15 mouse cellular contexts compared by ENCODE assay signal in genomic region chr2:69629215-69629614, GRCm38 (mm10). TPM values are rescaled to one million over a fixed set of nuclear protein-coding genes. Genes with fewer than 3 reads are reported as not detected.
DNase-seq lines count a peak whose midpoint lies in the region; ATAC-seq and TF ChIP-seq lines count a peak whose summit lies in the region.
"Had no signal": no experiment of that assay in that cellular context is flagged by ENCODE, and none has a peak within 500 bp of the region (broad histone marks: within the 10 kb centered on the region; RNA-seq: fewer than 3 reads in every experiment).

No protein-coding gene starts in this region.

- peak overlapping the region; percentile 1; the same call in 1 of the 2 replicates for H3K4me2 ChIP-seq in forebrain, postnatal 0 days (ENCODE audit: low read depth)
- H3K4me2 ChIP-seq in forebrain, embryonic 12.5 days, result no peak overlapping the region
- peak overlapping the region; percentile 49 for H3K4me2 ChIP-seq in neural tube, embryonic 15.5 days
- no peak overlapping the region for H3K4me2 ChIP-seq in midbrain, embryonic 15.5 days
- H3K4me2 ChIP-seq: lung, embryonic 15.5 days had no signal

- H3K4me3 ChIP-seq in forebrain, postnatal 0 days (ENCODE audit: low read depth, low read length), result no peak overlapping the region
- no peak overlapping the region for H3K4me3 ChIP-seq in forebrain, embryonic 12.5 days (replicated peaks)
- peak overlapping the region; percentile 14; the same call in 1 of the 2 replicates for H3K4me3 ChIP-seq in neural tube, embryonic 15.5 days (replicated peaks)
- no peak overlapping the region for H3K4me3 ChIP-seq in midbrain, embryonic 15.5 days
- H3K4me3 ChIP-seq: layer of hippocampus, adult 2 months; lung, embryonic 15.5 days had no signal

- ATAC-seq in forebrain, postnatal 0 days, result no peak
- ATAC-seq in forebrain, embryonic 12.5 days (ENCODE audit: low FRiP score), result no peak
- peak; percentile 61 for ATAC-seq in neural tube, embryonic 15.5 days (ENCODE audit: low FRiP score)
- ATAC-seq in midbrain, embryonic 15.5 days (replicated peaks), result no peak
- ATAC-seq: CD4-positive, CD25-positive, alpha-beta regulatory T cell, adult 4 months had no signal

- no peak for DNase-seq in forebrain, postnatal 0 days
- DNase-seq in lung, postnatal 25 days (ENCODE audit: low spot score), result peak; percentile 24
- DNase-seq in lung, postnatal 10 days, result no peak
- DNase-seq in brain, embryonic 14.5 days (ENCODE audit: low read depth), result peak; percentile 16
- no peak for DNase-seq in layer of hippocampus, adult 11-12 months (ENCODE audit: low spot score)
- DNase-seq: heart, adult 18-20 months; heart, postnatal 4 days; retina, postnatal 1 day had no signal

- WGBS in forebrain, postnatal 0 days, result 54% methylated on average over 17 of the region's 17 CpGs
- 77% methylated on average over 17 of the region's 17 CpGs for WGBS in forebrain, embryonic 12.5 days
- 26% methylated on average over 17 of the region's 17 CpGs for WGBS in neural tube, embryonic 15.5 days
- 77% methylated on average over 17 of the region's 17 CpGs for WGBS in midbrain, embryonic 15.5 days

- no peaks in the 10 kb centered on the region for H3K36me3 ChIP-seq in forebrain, postnatal 0 days (ENCODE audit: insufficient read depth)
- no peaks in the 10 kb centered on the region for H3K36me3 ChIP-seq in forebrain, embryonic 12.5 days (replicated peaks)
- H3K36me3 ChIP-seq in neural tube, embryonic 15.5 days, result no peaks in the 10 kb centered on the region
- no peaks in the 10 kb centered on the region for H3K36me3 ChIP-seq in midbrain, embryonic 15.5 days (replicated peaks)
- H3K36me3 ChIP-seq: lung, embryonic 15.5 days had no signal

- no peak overlapping the region for H3K9ac ChIP-seq in forebrain, postnatal 0 days
- no peak overlapping the region for H3K9ac ChIP-seq in forebrain, embryonic 12.5 days
- no peak overlapping the region for H3K9ac ChIP-seq in neural tube, embryonic 15.5 days (replicated peaks)
- no peak overlapping the region for H3K9ac ChIP-seq in midbrain, embryonic 15.5 days
- H3K9ac ChIP-seq: lung, embryonic 15.5 days had no signal

- H3K27ac ChIP-seq in forebrain, postnatal 0 days (ENCODE audit: low read depth, low read length), result no peak overlapping the region
- no peak overlapping the region for H3K27ac ChIP-seq in forebrain, embryonic 12.5 days
- H3K27ac ChIP-seq in neural tube, embryonic 15.5 days (replicated peaks), result no peak overlapping the region
- no peak overlapping the region for H3K27ac ChIP-seq in midbrain, embryonic 15.5 days
- H3K27ac ChIP-seq: layer of hippocampus, adult 2 months; lung, embryonic 15.5 days had no signal

- no peak for TF ChIP-seq CTCF in forebrain, postnatal 0 days (IDR thresholded peaks at IDR 0.05; ENCODE audit: low read depth)
- no peak for TF ChIP-seq CTCF in brain, embryonic 14.5 days (IDR thresholded peaks at IDR 0.05; ENCODE audit: borderline replicate concordance, extremely low read depth, insufficient read depth, insufficient read length)

- no peak for TF ChIP-seq POLR2A in brain, embryonic 14.5 days (IDR thresholded peaks at IDR 0.05; ENCODE audit: borderline replicate concordance, extremely low read depth, insufficient read depth, insufficient read length, poor library complexity, severe bottlenecking)

- no peaks in the 10 kb centered on the region for H3K9me3 ChIP-seq in forebrain, postnatal 0 days (ENCODE audit: low read length)
- 0 out of 2 replicates have a peak, but pooled peaks cover 4% of the 10 kb centered on the region for H3K9me3 ChIP-seq in forebrain, embryonic 12.5 days
- H3K9me3 ChIP-seq in neural tube, embryonic 15.5 days (replicated peaks), result no peaks in the 10 kb centered on the region
- no peaks in the 10 kb centered on the region for H3K9me3 ChIP-seq in midbrain, embryonic 15.5 days
- H3K9me3 ChIP-seq: lung, embryonic 15.5 days had no signal

- no peaks in the 10 kb centered on the region for H3K4me1 ChIP-seq in forebrain, postnatal 0 days (ENCODE audit: insufficient read depth)
- no peaks in the 10 kb centered on the region for H3K4me1 ChIP-seq in forebrain, embryonic 12.5 days
- peaks cover 5% of the 10 kb centered on the region for H3K4me1 ChIP-seq in neural tube, embryonic 15.5 days
- H3K4me1 ChIP-seq in midbrain, embryonic 15.5 days, result no peaks in the 10 kb centered on the region

- no peaks in the 10 kb centered on the region; the same call in 1 of the 2 replicates for H3K27me3 ChIP-seq in forebrain, postnatal 0 days (ENCODE audit: insufficient read depth, low read length)
- peaks cover 4% of the 10 kb centered on the region; the same call in 1 of the 2 replicates for H3K27me3 ChIP-seq in forebrain, embryonic 12.5 days
- peaks cover 4% of the 10 kb centered on the region; the same call in 1 of the 2 replicates for H3K27me3 ChIP-seq in neural tube, embryonic 15.5 days (replicated peaks)
- H3K27me3 ChIP-seq in midbrain, embryonic 15.5 days (replicated peaks), result peaks cover 5% of the 10 kb centered on the region; the same call in 1 of the 2 replicates
- H3K27me3 ChIP-seq: lung, embryonic 15.5 days had no signal

RNA-seq across cellular contexts. Expression of gene Bbs5, which starts 17.8 kb away (rescaled TPM):
- 22.7 and 34.4 TPM in 2 replicates for total RNA-seq in forebrain, postnatal 0 days (2014; rRNA removed)
- 17.9 and 23.4 TPM in 2 replicates for polyA plus RNA-seq in forebrain, postnatal 0 days (2015; fragmentation: Nextera tagmentation; extraction: Ambion mirVana)
- polyA plus RNA-seq in forebrain, embryonic 12.5 days (2016; fragmentation: Nextera tagmentation; extraction: Ambion mirVana), result 15.9 and 16.8 TPM in 2 replicates
- polyA plus RNA-seq in brain, embryonic 14.5 days (2012; rRNA removed), result 18.8 and 19.5 TPM in 2 replicates
- polyA plus RNA-seq in neural tube, embryonic 15.5 days (2015; fragmentation: Nextera tagmentation; extraction: Ambion mirVana), result 23.9 and 26.0 TPM in 2 replicates
- polyA plus RNA-seq in midbrain, embryonic 15.5 days (2015; fragmentation: Nextera tagmentation; extraction: Ambion mirVana), result 20.3 and 25.2 TPM in 2 replicates

RNA-seq across cellular contexts. Expression of gene Klhl41, which starts 40.7 kb away (rescaled TPM):
- 0.10 and 0.15 TPM in 2 replicates for total RNA-seq in forebrain, postnatal 0 days (2014; rRNA removed)
- polyA plus RNA-seq in forebrain, postnatal 0 days (2015; fragmentation: Nextera tagmentation; extraction: Ambion mirVana), result 0.10 and 0.13 TPM in 2 replicates
- 0.24 and 0.37 TPM in 2 replicates for polyA plus RNA-seq in forebrain, embryonic 12.5 days (2016; fragmentation: Nextera tagmentation; extraction: Ambion mirVana)
- 0.38 and 0.44 TPM in 2 replicates for polyA plus RNA-seq in brain, embryonic 14.5 days (2012; rRNA removed)
- 2.1 and 2.2 TPM in 2 replicates for polyA plus RNA-seq in neural tube, embryonic 15.5 days (2015; fragmentation: Nextera tagmentation; extraction: Ambion mirVana)
- polyA plus RNA-seq in midbrain, embryonic 15.5 days (2015; fragmentation: Nextera tagmentation; extraction: Ambion mirVana), result 0.23 and 0.37 TPM in 2 replicates
- polyA plus RNA-seq: spleen, adult 2 months had no signal

RNA-seq across cellular contexts. Expression of gene Lrp2, which starts 43.4 kb away (rescaled TPM):
- 0.62 and 1.3 TPM in 2 replicates for total RNA-seq in forebrain, postnatal 0 days (2014; rRNA removed)
- polyA plus RNA-seq in forebrain, postnatal 0 days (2015; fragmentation: Nextera tagmentation; extraction: Ambion mirVana), result 0.04 and 0.15 TPM in 2 replicates
- polyA plus RNA-seq in forebrain, embryonic 12.5 days (2016; fragmentation: Nextera tagmentation; extraction: Ambion mirVana), result 1.5 and 1.8 TPM in 2 replicates
- 2.0 and 3.4 TPM in 2 replicates for polyA plus RNA-seq in brain, embryonic 14.5 days (2012; rRNA removed)
- 0.46 and 0.66 TPM in 2 replicates for polyA plus RNA-seq in neural tube, embryonic 15.5 days (2015; fragmentation: Nextera tagmentation; extraction: Ambion mirVana)
- polyA plus RNA-seq in midbrain, embryonic 15.5 days (2015; fragmentation: Nextera tagmentation; extraction: Ambion mirVana), result 1.2 TPM in 2 replicates

Comparison
In these comparisons a context has a peak if more than half of its experiments do, and no peak if none do; other contexts are left out.
1. DNase-seq: peak in lung, postnatal 25 days (single experiment) and brain, embryonic 14.5 days (single experiment); none in forebrain, postnatal 0 days (single experiment), lung, postnatal 10 days (single experiment) and layer of hippocampus, adult 11-12 months (single experiment).
2. H3K4me2 ChIP-seq: peak in forebrain, postnatal 0 days (single experiment) and neural tube, embryonic 15.5 days (single experiment); none in forebrain, embryonic 12.5 days (single experiment) and midbrain, embryonic 15.5 days (single experiment).